Comparison of ENCODE assay signal across 21 mouse cellular contexts in genomic region chr6:146288266-146288665, GRCm38 (mm10).
A peak's percentile ranks its signal among the peaks of the same experiment; 100 is the strongest.
DNase-seq lines count a peak whose midpoint lies in the region; ATAC-seq and TF ChIP-seq lines count a peak whose summit lies in the region.
"Had no signal": no experiment of that assay in that cellular context is flagged by ENCODE, and none has a peak within 500 bp of the region (broad histone marks: within the 10 kb centered on the region; RNA-seq: fewer than 3 reads in every experiment).

No protein-coding gene starts in this region.

- intact Hi-C loops in gastrocnemius, adult 2 months (cut with DNase I) = loop anchor here (5.0 kb wide), 1 partner anchor 54 kb away; no protein-coding TSS in a partner anchor
- intact Hi-C loops in gastrocnemius, postnatal 36 days (cut with DNase I) = loop anchor here (5.0 kb wide), 1 partner anchor 54 kb away; no protein-coding TSS in a partner anchor

- WGBS in kidney, adult 2 months = 78% methylated on average over 5 of the region's 5 CpGs
- WGBS in kidney, embryonic 15.5 days = 89% methylated on average over 5 of the region's 5 CpGs
- WGBS in liver, embryonic 14.5 days (ENCODE audit: insufficient replicate concordance) = 67% methylated on average over 5 of the region's 5 CpGs
- 87% methylated on average over 5 of the region's 5 CpGs for WGBS in liver, embryonic 11.5 days

- H3K4me2 ChIP-seq in kidney, embryonic 15.5 days = no peak overlapping the region
- H3K4me2 ChIP-seq in liver, embryonic 14.5 days (ENCODE audit: low read depth) = no peak overlapping the region
- H3K4me2 ChIP-seq in liver, embryonic 11.5 days = no peak overlapping the region
- H3K4me2 ChIP-seq: forebrain, embryonic 13.5 days; heart, embryonic 15.5 days; hindbrain, embryonic 13.5 days had no signal

- H3K4me1 ChIP-seq in kidney, adult 2 months (ENCODE audit: control insufficient read depth, insufficient read depth, low read length) = no peaks in the 10 kb centered on the region
- 0 out of 2 replicates have a peak, but pooled peaks cover 4% of the 10 kb centered on the region for H3K4me1 ChIP-seq in kidney, embryonic 15.5 days
- H3K4me1 ChIP-seq in liver, embryonic 14.5 days (replicated peaks; ENCODE audit: control insufficient read depth in 2 of 2, insufficient read depth in 2 of 2, low read length in 1 of 2) = no peaks in the 10 kb centered on the region
- no peaks in the 10 kb centered on the region for H3K4me1 ChIP-seq in liver, embryonic 11.5 days (replicated peaks; ENCODE audit: control insufficient read depth, insufficient read depth, low read length)
- H3K4me1 ChIP-seq: forebrain, embryonic 13.5 days; heart, embryonic 15.5 days had no signal

- no peak for TF ChIP-seq POLR2A in kidney, adult 2 months (IDR thresholded peaks at IDR 0.05; ENCODE audit: low read depth, low read length)

- no peaks in the 10 kb centered on the region for H3K27me3 ChIP-seq in kidney, adult 2 months (replicated peaks; ENCODE audit: control insufficient read depth, insufficient read depth, low read length)
- no peaks in the 10 kb centered on the region for H3K27me3 ChIP-seq in kidney, embryonic 15.5 days
- no peaks in the 10 kb centered on the region for H3K27me3 ChIP-seq in liver, embryonic 14.5 days (ENCODE audit: control insufficient read depth, insufficient read depth, low read length)
- H3K27me3 ChIP-seq in liver, embryonic 11.5 days (replicated peaks; ENCODE audit: control insufficient read depth, insufficient read depth, low read length) = no peaks in the 10 kb centered on the region
- H3K27me3 ChIP-seq: forebrain, embryonic 13.5 days; heart, embryonic 15.5 days; hindbrain, embryonic 13.5 days had no signal

- H3K9ac ChIP-seq in kidney, embryonic 15.5 days = no peak overlapping the region
- no peak overlapping the region for H3K9ac ChIP-seq in liver, embryonic 14.5 days (replicated peaks)
- no peak overlapping the region for H3K9ac ChIP-seq in liver, embryonic 11.5 days (ENCODE audit: low read depth, low read length)
- H3K9ac ChIP-seq: forebrain, embryonic 13.5 days; forebrain, postnatal 0 days; heart, embryonic 15.5 days; hindbrain, embryonic 13.5 days had no signal

- no peak for ATAC-seq in kidney, embryonic 15.5 days (replicated peaks; ENCODE audit: low FRiP score)
- no peak for ATAC-seq in liver, embryonic 14.5 days (ENCODE audit: insufficient read depth)
- no peak for ATAC-seq in liver, embryonic 11.5 days (replicated peaks; ENCODE audit: low FRiP score)
- 0 out of 2 replicates have a peak, but pooled peaks have one; percentile 9 for ATAC-seq in megakaryocyte-erythroid progenitor cell, adult 5-6 weeks (replicated peaks; ENCODE audit: low FRiP score, low TSS enrichment, poor library complexity, severe bottlenecking)
- ATAC-seq: CD4-positive, CD25-positive, alpha-beta regulatory T cell, adult 4 months; forebrain, embryonic 13.5 days; forebrain, postnatal 0 days; hindbrain, postnatal 0 days had no signal

- H3K36me3 ChIP-seq in kidney, adult 2 months (ENCODE audit: control insufficient read depth, insufficient read depth, low read length) = no peaks in the 10 kb centered on the region
- H3K36me3 ChIP-seq in kidney, embryonic 15.5 days = no peaks in the 10 kb centered on the region
- no peaks in the 10 kb centered on the region for H3K36me3 ChIP-seq in liver, embryonic 14.5 days (replicated peaks; ENCODE audit: control insufficient read depth, insufficient read depth, low read depth)
- no peaks in the 10 kb centered on the region for H3K36me3 ChIP-seq in liver, embryonic 11.5 days (ENCODE audit: control insufficient read depth, insufficient read depth, low read length)
- H3K36me3 ChIP-seq: embryonic facial prominence, embryonic 10.5 days; hindbrain, embryonic 13.5 days had no signal

- no peak overlapping the region for H3K4me3 ChIP-seq in gastrocnemius, adult 2 months
- H3K4me3 ChIP-seq in kidney, adult 2 months (ENCODE audit: insufficient read depth, low read depth, low read length) = no peak overlapping the region
- H3K4me3 ChIP-seq in kidney, embryonic 15.5 days (replicated peaks) = no peak overlapping the region
- no peak overlapping the region for H3K4me3 ChIP-seq in liver, embryonic 14.5 days (ENCODE audit: insufficient read depth in 1 of 2, low read depth in 2 of 2, low read length in 2 of 2)
- H3K4me3 ChIP-seq in liver, embryonic 11.5 days (ENCODE audit: low read depth, low read length) = no peak overlapping the region
- H3K4me3 ChIP-seq: embryonic facial prominence, embryonic 10.5 days; forebrain, embryonic 13.5 days; heart, embryonic 15.5 days; hindbrain, embryonic 13.5 days had no signal

- no peak for DNase-seq in gastrocnemius, adult 2 months
- no peak for DNase-seq in gastrocnemius, postnatal 36 days
- DNase-seq in kidney, adult 2 months = peak; percentile 31
- no peak for DNase-seq in liver, embryonic 14.5 days (ENCODE audit: low read depth in 3 of 3, low spot score in 3 of 3)
- no peak for DNase-seq in liver, embryonic 11.5 days (ENCODE audit: low spot score)
- DNase-seq: adrenal gland, adult 8-10 months; B cell, adult 2 months; cerebellum, adult 2 months; forebrain, postnatal 0 days; gastrocnemius, postnatal 25 days; heart, adult 18-20 months; heart, postnatal 14 days had no signal

- peak; percentile 32 for TF ChIP-seq CTCF in gastrocnemius, adult 2 months (IDR thresholded peaks at IDR 0.05)
- peak; percentile 39 for TF ChIP-seq CTCF in kidney, adult 2 months (conservative IDR thresholded peaks at IDR 0.05; ENCODE audit: insufficient read depth, insufficient read length, low read depth, low read length)
- TF ChIP-seq CTCF in liver, embryonic 14.5 days (IDR thresholded peaks at IDR 0.05; ENCODE audit: low read depth) = 0 out of 2 replicates have a peak, but pooled peaks have one; percentile 4

- no peaks in the 10 kb centered on the region for H3K9me3 ChIP-seq in kidney, embryonic 15.5 days (replicated peaks)
- H3K9me3 ChIP-seq in liver, embryonic 14.5 days (ENCODE audit: control insufficient read depth, low read length) = no peaks in the 10 kb centered on the region
- H3K9me3 ChIP-seq in liver, embryonic 11.5 days (ENCODE audit: control insufficient read depth, low read length) = no peaks in the 10 kb centered on the region
- H3K9me3 ChIP-seq: G1E; heart, embryonic 15.5 days; hindbrain, embryonic 13.5 days had no signal

- no peak for TF ChIP-seq EP300 in liver, embryonic 14.5 days (IDR thresholded peaks at IDR 0.05; ENCODE audit: low read depth)

- no peak overlapping the region for H3K27ac ChIP-seq in gastrocnemius, adult 2 months
- H3K27ac ChIP-seq in kidney, adult 2 months (ENCODE audit: insufficient read depth, low read depth, low read length) = no peak overlapping the region
- no peak overlapping the region for H3K27ac ChIP-seq in kidney, embryonic 15.5 days
- no peak overlapping the region for H3K27ac ChIP-seq in liver, embryonic 14.5 days
- H3K27ac ChIP-seq in liver, embryonic 11.5 days (ENCODE audit: low read depth, low read length) = no peak overlapping the region
- H3K27ac ChIP-seq: embryonic facial prominence, embryonic 10.5 days; forebrain, embryonic 13.5 days; heart, embryonic 15.5 days; hindbrain, embryonic 13.5 days; hindbrain, postnatal 0 days had no signal
